8 mouse cellular contexts compared by ENCODE assay signal in the genomic region with DNA sequence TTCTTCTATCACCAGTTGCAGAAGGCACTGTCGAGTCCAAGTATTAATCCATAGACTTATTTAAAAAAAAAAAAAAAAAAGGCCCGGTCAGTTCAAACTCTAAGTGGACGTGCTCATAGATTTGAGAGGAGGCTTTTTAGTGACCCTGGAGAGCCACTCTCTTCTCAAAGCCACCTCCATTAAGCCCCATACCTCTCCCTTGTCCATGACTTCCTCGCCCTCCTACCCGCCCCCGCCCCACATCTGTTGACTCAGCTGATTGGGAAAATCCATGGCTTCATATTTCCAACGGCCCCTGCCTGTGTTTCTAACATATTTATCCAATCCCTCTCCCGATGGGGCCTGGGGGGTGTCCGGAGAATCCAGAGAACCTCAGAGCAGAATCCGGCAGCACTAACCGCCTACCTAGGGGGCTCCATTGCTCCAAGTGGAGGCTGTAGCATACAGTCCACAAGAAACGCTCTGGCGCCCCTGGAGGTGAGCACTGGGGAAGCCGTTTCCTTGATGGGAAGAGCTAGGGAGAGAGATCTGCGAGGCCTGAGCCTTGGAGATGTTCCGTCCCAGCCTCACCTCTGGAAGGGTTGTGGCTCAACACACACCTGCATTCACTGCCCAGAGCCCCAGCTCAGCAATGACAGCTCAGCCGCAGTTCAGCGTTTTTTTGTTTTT.
DNase-seq lines count a peak whose midpoint lies in the region; ATAC-seq and TF ChIP-seq lines count a peak whose summit lies in the region.

No protein-coding gene starts in this region.

- peak in 1 of 2 experiments; percentile 55 for DNase-seq in layer of hippocampus, adult 2 months (ENCODE audit: low spot score in 2 of 2)
- DNase-seq in layer of hippocampus, adult 9-11 months, result no peak
- peak; percentile 90 to 91 for DNase-seq in cerebellum, postnatal 10 days
- peak; percentile 51 to 63 for DNase-seq in frontal cortex, postnatal 36 days (ENCODE audit: low spot score in 2 of 2)
- DNase-seq in left cerebral cortex, postnatal 36 days (ENCODE audit: low spot score in 2 of 2), result peak; percentile 35 to 43
- DNase-seq in midbrain, embryonic 10.5 days (ENCODE audit: low spot score), result peak; percentile 78
- DNase-seq in spleen, postnatal 10 days (ENCODE audit: low spot score in 2 of 2), result peak; percentile 31 to 76

- H3K4me1 ChIP-seq in hindbrain, embryonic 13.5 days (replicated peaks), result peaks cover 25% of the 10 kb centered on the region
- H3K4me1 ChIP-seq in midbrain, embryonic 10.5 days, result peaks cover 48% of the 10 kb centered on the region

- no peak overlapping the region for H3K27ac ChIP-seq in layer of hippocampus, adult 2 months
- no peak overlapping the region for H3K27ac ChIP-seq in hindbrain, embryonic 13.5 days
- no peak overlapping the region for H3K27ac ChIP-seq in midbrain, embryonic 10.5 days (replicated peaks)

- peak; percentile 81 for TF ChIP-seq CTCF in layer of hippocampus, adult 2 months (conservative IDR thresholded peaks at IDR 0.05)

- H3K9ac ChIP-seq in hindbrain, embryonic 13.5 days, result no peak overlapping the region

- H3K27me3 ChIP-seq in hindbrain, embryonic 13.5 days, result no peaks in the 10 kb centered on the region
- H3K27me3 ChIP-seq in midbrain, embryonic 10.5 days (ENCODE audit: low read depth, poor library complexity, severe bottlenecking), result peaks cover 56% of the 10 kb centered on the region

- no peak overlapping the region for H3K4me3 ChIP-seq in layer of hippocampus, adult 2 months
- no peak overlapping the region for H3K4me3 ChIP-seq in hindbrain, embryonic 13.5 days
- 0 out of 2 replicates have a peak overlapping the region, but pooled peaks have one; percentile 1 for H3K4me3 ChIP-seq in midbrain, embryonic 10.5 days

- no peak overlapping the region for H3K4me2 ChIP-seq in hindbrain, embryonic 13.5 days

- peak; percentile 65 for ATAC-seq in hindbrain, embryonic 13.5 days (ENCODE audit: low FRiP score)

- H3K9me3 ChIP-seq in hindbrain, embryonic 13.5 days, result no peaks in the 10 kb centered on the region
- no peaks in the 10 kb centered on the region for H3K9me3 ChIP-seq in midbrain, embryonic 10.5 days (replicated peaks)

- no peaks in the 10 kb centered on the region for H3K36me3 ChIP-seq in hindbrain, embryonic 13.5 days
- no peaks in the 10 kb centered on the region for H3K36me3 ChIP-seq in midbrain, embryonic 10.5 days

- intact Hi-C loops in left cerebral cortex, postnatal 36 days (cut with DNase I), result loop anchor here (10.0 kb wide), 1 partner anchor 482 kb away; no protein-coding TSS in a partner anchor

- 30% methylated on average over 17 of the region's 18 CpGs for WGBS in hindbrain, embryonic 13.5 days
- WGBS in midbrain, embryonic 10.5 days, result 31% methylated on average over 18 of the region's 18 CpGs
